Mouse (Mus musculus) E14TG2a.4 (cell line): ENCODE measurements at regions not wholly inside any gene's neighbourhood (a gene's known extent, or its start where the extent isn't known, plus 50 kb on each side); places are given as distances from the start of the nearest gene placed in this dataset.
A peak's percentile ranks its signal among the peaks of the same experiment; 100 is the strongest.

Source experiments
- H3K27me3 ChIP-seq: 2 replicates; pipeline ENCODE4 v1.6.1; 2014; ENCODE audit warnings: low read length, control low read depth; ENCODE audit not compliant: insufficient read depth
- H3K36me3 ChIP-seq: 2 replicates; pipeline ENCODE4 v1.6.1; 2014; ENCODE audit warnings: low read length, control low read depth; ENCODE audit not compliant: insufficient read depth
- H3K4me1 ChIP-seq: replicated peaks from 2 replicates; pipeline ENCODE4 v1.6.1; 2014; ENCODE audit warnings: low read depth, low read length, control low read depth
- H3K4me3 ChIP-seq: replicated peaks from 2 replicates; pipeline ENCODE4 v1.5.1; 2014; ENCODE audit warnings: mild to moderate bottlenecking, low read length
- H3K9me3 ChIP-seq: 2 replicates; pipeline ENCODE4 v1.6.1; 2014; ENCODE audit warnings: low read length, control low read depth
- CTCF ChIP-seq: conservative IDR thresholded peaks from 2 replicates; pipeline ENCODE4 v1.5.1; 2014; ENCODE audit warnings: low read length
- NANOG ChIP-seq: IDR thresholded peaks from 2 replicates; pipeline ENCODE4 v1.6.1; 2014; ENCODE audit warnings: borderline replicate concordance, low read length, mixed read lengths
- POU5F1 ChIP-seq: IDR thresholded peaks from 2 replicates; pipeline ENCODE4 v1.6.1; 2014; ENCODE audit warnings: low read length, borderline replicate concordance

GRCm38 (mm10) chr2:174532671-174533363, 59.9 kb upstream of the Prelid3b start:
- Histone ChIP-seq H3K4me3 (no peak overlapping the region), H3K4me1 (no peaks in the 10 kb centered on the region), H3K9me3 (no peaks in the 10 kb centered on the region), H3K36me3 (no peaks in the 10 kb centered on the region), H3K27me3 (no peaks in the 10 kb centered on the region)
- TF ChIP-seq CTCF: peak; percentile 20; the same call in 1 of the 2 replicates
- no peak for TF ChIP-seq POU5F1

GRCm38 (mm10) chr2:174540717-174541116, 67.8 kb upstream of the Prelid3b start:
- H3K4me3 ChIP-seq: no peak overlapping the region
- H3K27me3 ChIP-seq: no peaks in the 10 kb centered on the region
- H3K9me3 ChIP-seq: no peaks in the 10 kb centered on the region
- no peak for TF ChIP-seq POU5F1
- TF ChIP-seq CTCF: no peak
- TF ChIP-seq NANOG: no peak
- no peaks in the 10 kb centered on the region for H3K4me1 ChIP-seq
- no peaks in the 10 kb centered on the region for H3K36me3 ChIP-seq

- no peak overlapping the region for H3K4me3 ChIP-seq
- no peaks in the 10 kb centered on the region for H3K9me3 ChIP-seq
- H3K27me3 ChIP-seq: no peaks in the 10 kb centered on the region
- peaks cover 6% of the 10 kb centered on the region; the same call in 1 of the 2 replicates for H3K4me1 ChIP-seq
- no peaks in the 10 kb centered on the region for H3K36me3 ChIP-seq
- TF ChIP-seq CTCF: no peak
- TF ChIP-seq POU5F1: no peak
- no peak for TF ChIP-seq NANOG
Observed at GRCm38 (mm10) chr2:174547207-174547606, 74.3 kb upstream of the Prelid3b start.

- Histone ChIP-seq H3K36me3 (no peaks in the 10 kb centered on the region), H3K27me3 (no peaks in the 10 kb centered on the region), H3K4me1 (peaks cover 6% of the 10 kb centered on the region; the same call in 1 of the 2 replicates), H3K4me3 (no peak overlapping the region), H3K9me3 (no peaks in the 10 kb centered on the region)
- TF ChIP-seq POU5F1 (no peak), CTCF (no peak), NANOG (no peak)
Observed at GRCm38 (mm10) chr2:174547701-174548100, 74.8 kb upstream of the Prelid3b start.

GRCm38 (mm10) chr2:174548776-174549175, 75.9 kb upstream of the Prelid3b start:
- TF ChIP-seq NANOG: no peak
- TF ChIP-seq POU5F1: no peak
- TF ChIP-seq CTCF: no peak
- H3K9me3 ChIP-seq: no peaks in the 10 kb centered on the region
- peaks cover 6% of the 10 kb centered on the region; the same call in 1 of the 2 replicates for H3K4me1 ChIP-seq
- no peak overlapping the region for H3K4me3 ChIP-seq
- H3K27me3 ChIP-seq: no peaks in the 10 kb centered on the region
- no peaks in the 10 kb centered on the region for H3K36me3 ChIP-seq

- Histone ChIP-seq H3K4me3 (no peak overlapping the region), H3K4me1 (no peaks in the 10 kb centered on the region), H3K27me3 (no peaks in the 10 kb centered on the region), H3K9me3 (no peaks in the 10 kb centered on the region), H3K36me3 (no peaks in the 10 kb centered on the region)
- no peak for TF ChIP-seq POU5F1
- TF ChIP-seq NANOG: no peak
- TF ChIP-seq CTCF: no peak
Observed at GRCm38 (mm10) chr2:174555778-174556177, 82.9 kb upstream of the Prelid3b start.

- Histone ChIP-seq H3K27me3 (no peaks in the 10 kb centered on the region), H3K4me3 (no peak overlapping the region)
- TF ChIP-seq NANOG: no peak
Observed at GRCm38 (mm10) chr2:174561828-174562429, 81.4 kb upstream of the Zfp831 start.

GRCm38 (mm10) chr2:174563917-174564316, 79.4 kb upstream of the Zfp831 start:
- TF ChIP-seq CTCF (no peak), POU5F1 (no peak), NANOG (no peak)
- H3K4me1 ChIP-seq: peaks cover 25% of the 10 kb centered on the region
- no peak overlapping the region for H3K4me3 ChIP-seq
- H3K27me3 ChIP-seq: no peaks in the 10 kb centered on the region
- peaks cover 7% of the 10 kb centered on the region for H3K9me3 ChIP-seq
- no peaks in the 10 kb centered on the region for H3K36me3 ChIP-seq

More at GRCm38 (mm10) chr2:174561828-174562429, 81.4 kb upstream of the Zfp831 start:
- Histone ChIP-seq H3K4me1 (peaks cover 22% of the 10 kb centered on the region), H3K9me3 (no peaks in the 10 kb centered on the region), H3K36me3 (no peaks in the 10 kb centered on the region)
